Mouse (Mus musculus): ENCODE results near the gene Gper1.
A peak's percentile ranks its signal among the peaks of the same experiment; 100 is the strongest.

Gper1 gene

DNA sequence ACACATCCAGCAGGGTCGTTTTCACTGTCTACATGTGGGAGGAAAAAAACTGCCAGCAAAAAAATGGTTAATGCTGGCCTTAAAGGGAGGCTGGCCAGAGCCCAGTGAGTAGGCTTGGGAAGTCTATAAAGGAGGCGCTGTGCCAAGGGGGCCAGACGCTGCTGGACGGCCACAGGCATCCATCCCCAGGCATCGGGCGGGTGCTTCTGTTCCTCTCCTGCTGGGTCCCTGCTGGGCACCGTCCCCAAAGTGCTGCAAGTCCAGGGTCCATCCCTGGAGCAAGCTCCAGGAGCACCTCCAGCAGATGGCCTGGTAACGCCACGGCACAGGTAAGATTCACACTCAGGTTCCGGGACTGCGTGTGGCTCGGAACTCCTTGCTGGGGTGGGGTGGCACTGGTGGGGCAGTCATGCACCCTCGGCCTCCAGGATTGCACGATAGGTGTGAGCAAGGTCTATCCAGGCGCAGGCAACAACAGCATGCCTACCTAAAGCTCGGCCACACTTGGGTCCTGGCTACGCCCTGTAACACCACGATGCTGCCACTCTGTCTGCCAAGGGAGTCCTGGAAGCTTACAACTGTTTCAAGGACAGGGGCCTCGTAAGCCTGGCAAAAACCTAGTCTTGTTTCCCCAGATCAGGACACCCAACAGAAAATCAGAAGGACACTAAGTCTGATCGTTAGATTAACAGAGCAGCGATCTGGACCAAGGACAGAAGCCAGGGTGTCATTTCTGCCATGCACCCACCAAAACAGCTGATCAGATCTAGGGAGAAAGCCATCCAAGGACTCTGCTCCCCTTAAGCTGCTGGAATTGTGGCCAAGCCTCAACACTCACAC, at the start of gene Gper1:
Gene Gper1 (plus strand): TSS at position 126 of the 840 bp plus-strand sequence.
- DNase-seq (ENCODE audit: low spot score): peak; percentile 27

- no peak for DNase-seq (ENCODE audit: low spot score)
Observed at GRCm38 (mm10) chr5:139373889-139374444, 49.0 kb upstream of the Gper1 start.

DNA sequence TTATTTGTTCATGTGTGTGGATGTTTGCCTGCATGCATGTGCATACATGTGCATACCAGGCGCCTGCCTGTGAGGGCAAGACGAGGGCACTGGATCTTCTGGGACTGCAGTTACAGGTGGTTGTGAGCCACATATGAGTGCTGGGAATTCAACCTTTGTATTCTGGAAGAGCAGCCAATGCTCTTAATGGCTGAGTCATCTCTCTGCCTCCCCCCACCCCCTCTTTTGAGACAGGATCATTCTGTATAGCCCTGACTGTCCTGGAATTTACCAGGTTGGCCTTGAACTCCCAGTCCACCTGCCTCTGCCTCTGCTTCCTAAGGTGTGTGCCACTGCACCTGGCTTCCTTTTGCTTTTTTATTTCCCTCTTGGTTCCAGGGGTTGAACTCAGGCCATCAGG, 48.1 kb upstream of the Gper1 start:
- no peak for DNase-seq (ENCODE audit: low spot score)

DNA sequence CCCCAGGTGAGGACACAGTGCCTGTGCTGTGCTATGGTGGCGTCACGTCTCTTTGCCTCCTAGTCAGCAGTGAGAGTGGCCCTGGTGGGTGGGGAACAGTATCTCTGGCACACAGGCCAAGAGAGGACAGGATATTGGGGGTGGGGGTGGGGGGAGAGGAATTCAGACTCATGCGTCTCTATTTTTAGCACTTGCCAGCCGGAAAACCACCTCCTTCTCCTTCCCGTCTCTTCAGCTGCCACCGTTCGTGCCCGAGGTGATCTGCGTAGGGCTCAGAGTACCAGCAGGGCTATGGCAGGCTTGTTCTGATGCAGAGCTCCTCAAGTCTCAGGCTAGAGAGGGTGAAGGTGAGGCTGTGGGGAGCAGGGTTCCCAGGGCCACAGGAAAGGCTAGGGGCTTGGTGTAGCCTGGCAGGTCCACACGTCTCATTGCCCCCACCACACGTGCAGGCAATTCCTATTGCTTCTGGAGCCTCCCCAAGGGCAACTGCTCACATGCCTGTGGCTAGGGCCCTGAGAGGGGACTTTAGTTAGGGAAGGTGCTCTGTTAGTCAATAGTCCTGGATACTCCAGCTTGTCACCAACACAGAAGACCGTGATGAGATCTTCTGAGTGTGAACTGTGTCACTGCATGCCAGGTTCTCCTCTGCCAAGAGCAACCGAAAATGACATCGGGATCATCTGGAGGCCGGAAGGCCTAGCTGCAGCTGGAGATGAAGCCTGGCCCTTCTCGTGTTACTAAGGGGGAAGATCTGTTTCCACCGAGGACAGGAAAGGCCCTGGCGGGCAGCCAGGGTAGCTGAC, 45.3 kb upstream of the Gper1 start, which contains the start of gene Gpr146:
Gene Gpr146 (plus strand): TSS at position 230 of the 803 bp plus-strand sequence.
- no peak for DNase-seq (ENCODE audit: low spot score)

DNA sequence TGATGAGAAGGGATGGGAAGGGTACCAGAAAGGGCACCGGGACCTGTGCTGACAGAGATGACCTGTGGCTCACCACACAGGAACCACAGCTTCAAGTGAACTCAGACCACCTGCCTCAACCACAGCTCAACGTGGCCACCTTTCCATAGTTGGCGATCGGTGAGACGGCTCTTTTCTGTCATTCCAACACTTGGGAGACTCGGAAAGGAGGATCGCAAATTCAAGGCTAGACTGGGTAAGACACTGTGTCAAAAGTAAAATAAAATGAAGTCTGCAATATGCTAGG, 44.7 kb upstream of the Gper1 start:
- no peak for DNase-seq (ENCODE audit: low spot score)

DNA sequence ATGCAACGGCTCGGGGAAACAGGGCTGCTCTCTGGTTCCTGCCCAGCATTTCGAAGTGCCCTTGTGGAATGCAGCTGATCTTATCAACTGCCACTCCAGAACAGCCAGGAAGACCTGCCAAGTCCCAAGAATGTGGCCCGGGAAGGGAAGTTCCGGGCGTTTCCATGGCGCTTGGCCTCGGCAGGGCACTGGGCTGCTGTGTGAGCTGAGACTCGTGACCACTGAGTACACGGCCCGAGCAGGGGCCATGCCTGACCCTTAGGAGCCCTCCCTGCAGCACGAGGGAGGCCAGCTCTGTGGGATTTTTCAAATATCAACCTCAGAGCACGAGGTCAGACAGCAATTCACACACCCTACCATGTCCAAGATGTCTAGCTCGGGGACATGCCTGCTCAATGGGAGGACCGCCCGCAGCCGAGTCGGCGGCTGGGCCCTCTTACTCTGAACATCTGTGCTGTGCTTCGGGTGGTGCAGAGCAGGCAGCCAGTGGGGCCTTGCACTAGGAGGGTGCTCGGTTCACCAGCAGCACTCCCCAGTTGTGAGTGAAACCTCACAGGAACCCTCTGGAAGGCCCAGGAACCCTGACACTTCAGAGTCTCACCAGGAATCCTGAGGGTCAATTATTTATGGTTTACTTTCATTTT, 43.8 kb upstream of the Gper1 start:
- DNase-seq (ENCODE audit: low spot score): no peak

GRCm38 (mm10) chr5:139379771-139380384, 43.1 kb upstream of the Gper1 start:
- DNase-seq (ENCODE audit: low spot score): no peak

DNA sequence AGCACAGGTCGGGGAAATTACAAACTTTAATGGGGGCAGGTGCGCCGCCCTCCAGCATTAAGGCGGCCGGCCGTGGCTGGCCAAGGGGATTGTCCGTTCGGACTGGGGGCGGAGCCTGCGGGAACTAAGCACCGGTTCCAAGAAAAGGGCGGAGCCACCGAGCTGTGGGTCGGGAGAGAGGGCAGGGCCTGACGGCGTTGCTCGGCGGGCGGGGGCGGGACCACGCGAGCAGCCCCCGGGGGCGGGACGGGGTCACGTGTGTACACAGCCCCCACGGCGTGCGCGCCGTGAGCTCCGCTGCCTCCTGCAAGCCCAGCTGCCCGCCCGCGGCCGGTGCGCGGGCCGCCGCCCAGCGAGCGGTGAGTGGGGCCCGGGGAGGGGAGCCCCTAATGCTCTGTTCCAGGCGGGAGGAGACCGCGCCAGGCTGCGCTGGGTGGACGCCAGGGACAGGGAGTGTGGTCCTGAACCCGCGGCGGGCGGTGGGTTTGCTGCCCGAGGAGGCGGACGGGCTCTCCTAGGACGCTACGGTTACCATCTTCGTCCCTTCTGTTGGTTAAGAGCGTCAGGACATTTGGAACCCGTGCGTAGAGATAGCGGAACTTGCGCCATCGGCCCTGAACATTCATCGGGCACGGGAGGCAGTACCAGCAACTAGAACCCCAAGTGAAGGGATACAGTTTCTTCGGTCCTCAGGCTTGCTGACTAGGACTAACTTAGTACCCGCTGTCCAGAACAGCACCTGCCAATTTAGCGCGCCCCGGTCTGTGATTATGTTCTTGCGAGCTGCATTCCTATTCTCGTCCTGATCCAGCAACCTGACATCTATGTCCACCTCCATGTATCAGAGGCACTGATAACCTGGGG, 42.3 kb upstream of the Gper1 start:
- DNase-seq (ENCODE audit: low spot score): peak; percentile 89

DNA sequence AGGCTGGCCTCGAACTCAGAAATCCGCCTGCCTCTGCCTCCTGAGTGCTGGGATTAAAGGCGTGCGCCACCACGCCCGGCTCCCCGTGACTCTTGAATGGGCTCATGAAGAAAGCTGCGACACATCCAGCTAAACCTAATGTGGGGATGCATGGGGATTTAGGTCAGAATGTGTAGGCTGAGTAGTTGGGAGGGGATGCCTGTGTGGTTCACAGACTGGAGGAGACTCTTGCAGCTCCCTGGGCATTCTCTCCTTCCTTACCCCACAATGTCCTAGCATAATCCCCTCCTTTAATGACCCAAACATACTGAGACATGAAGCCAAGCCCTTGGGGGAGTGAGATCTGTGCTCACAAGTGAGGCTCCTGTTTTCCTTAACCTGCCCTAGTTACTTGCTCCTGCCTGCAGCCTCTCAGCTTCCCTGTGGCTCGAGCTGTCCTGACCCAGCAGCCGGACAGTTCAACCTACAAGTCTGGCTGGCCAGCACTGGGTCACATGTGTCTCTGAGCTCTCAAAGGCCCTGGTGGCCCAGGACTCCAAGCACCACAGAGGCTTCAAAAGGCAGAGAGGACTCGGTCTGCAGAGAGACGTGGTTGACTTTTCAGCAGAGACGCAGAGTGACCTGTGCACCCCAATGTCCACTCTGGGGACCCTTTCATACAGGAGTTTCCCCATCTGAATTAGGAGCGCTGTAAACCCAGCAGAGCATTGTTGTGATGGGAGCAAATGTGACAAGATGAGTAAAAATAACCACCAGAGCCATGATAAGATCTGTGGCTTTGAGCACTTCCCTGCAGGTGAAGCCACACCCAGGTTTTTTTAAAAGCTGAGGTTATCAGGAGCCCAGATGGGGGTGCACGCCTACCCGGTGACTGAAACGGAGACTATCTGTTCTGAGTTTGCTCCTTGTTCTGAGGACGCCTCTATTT, 41.1 kb upstream of the Gper1 start:
- DNase-seq (ENCODE audit: low spot score): no peak

DNA sequence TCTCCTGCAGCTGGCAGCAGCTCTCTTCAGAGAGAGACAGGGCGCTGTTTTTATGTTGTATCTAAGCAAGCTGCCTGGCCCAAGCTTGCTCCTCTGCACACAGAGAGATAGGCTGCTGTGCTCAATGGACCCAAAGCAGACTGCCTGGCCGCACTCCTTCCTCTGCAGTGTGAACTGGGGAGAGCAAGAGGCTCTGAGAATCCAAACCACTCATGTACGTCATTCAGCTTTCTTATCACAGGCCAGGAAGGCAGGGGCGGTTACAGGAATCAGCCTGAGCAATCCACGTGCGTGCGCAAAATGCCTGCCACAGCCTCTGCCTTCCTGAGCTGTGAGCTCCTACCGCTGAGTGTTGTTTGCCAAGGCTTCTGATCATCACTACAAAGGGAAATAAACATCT, 40.2 kb upstream of the Gper1 start:
- DNase-seq (ENCODE audit: low spot score): no peak

GRCm38 (mm10) chr5:139383234-139383633, 39.7 kb upstream of the Gper1 start:
- DNase-seq (ENCODE audit: low spot score): no peak

- no peak for DNase-seq (ENCODE audit: low spot score)
Observed at GRCm38 (mm10) chr5:139384531-139384930, 38.4 kb upstream of the Gper1 start.

DNA sequence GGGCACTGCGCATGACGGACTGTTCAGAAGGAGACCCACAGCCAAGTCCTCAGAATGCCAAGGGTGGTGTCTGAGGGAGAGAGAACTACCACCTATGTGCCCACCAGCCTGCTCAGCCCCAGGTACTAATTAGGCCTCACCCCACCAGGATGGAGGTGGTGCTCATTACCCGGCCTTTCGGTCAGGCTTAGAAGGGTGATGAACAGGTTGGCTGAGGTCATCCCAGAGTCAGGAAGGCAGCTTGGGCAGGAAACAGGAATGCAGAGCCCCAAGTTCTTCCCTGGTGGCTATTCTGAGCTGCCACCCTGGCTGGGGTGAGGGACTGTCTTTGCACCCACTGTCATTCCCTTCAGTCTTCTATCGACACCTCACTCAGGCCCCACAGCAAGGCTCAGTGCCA, 36.9 kb upstream of the Gper1 start:
- no peak for DNase-seq (ENCODE audit: low spot score)

DNA sequence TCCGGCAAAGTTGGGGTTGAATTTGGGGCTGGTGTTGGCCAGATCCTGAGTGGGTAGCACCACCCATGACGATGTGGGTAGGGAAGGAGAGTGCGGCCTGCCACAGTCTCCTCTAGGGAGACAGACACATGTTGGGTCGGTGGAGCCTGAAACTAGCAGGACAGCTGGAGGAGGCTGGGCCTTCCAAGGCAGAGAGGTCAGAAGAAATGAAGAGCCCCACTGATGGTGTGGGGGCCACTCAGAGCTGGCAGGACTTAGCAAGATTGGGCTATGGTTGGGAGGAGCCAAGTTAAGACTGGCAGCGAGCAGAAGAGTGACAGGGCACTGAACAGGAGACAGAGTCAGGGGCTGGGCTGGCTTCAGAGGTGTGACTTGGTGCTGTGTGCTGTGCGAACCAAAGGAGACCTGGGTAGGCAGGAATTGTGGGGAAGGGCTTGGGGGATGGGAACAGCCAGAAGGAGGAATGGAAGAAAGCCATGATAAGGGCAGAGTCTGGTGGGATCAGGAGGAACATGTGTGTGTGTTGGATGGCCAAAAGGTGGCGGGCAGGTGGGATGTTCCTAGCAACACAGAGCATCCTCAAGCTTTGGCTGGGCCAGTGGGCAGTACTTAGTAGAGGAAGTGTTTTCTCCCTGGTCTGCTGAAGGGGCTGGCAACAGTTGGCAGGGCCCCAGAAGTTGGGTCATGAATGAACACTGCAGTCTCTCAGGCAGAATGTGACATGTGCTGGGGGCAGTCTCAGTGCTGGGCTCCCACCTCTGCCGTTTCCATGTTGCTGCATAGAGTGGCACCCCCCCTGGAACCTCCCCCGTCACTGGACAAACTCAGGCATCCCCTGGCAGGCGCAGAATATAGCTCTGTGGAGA, 35.4 kb upstream of the Gper1 start:
- no peak for DNase-seq (ENCODE audit: low spot score)

DNA sequence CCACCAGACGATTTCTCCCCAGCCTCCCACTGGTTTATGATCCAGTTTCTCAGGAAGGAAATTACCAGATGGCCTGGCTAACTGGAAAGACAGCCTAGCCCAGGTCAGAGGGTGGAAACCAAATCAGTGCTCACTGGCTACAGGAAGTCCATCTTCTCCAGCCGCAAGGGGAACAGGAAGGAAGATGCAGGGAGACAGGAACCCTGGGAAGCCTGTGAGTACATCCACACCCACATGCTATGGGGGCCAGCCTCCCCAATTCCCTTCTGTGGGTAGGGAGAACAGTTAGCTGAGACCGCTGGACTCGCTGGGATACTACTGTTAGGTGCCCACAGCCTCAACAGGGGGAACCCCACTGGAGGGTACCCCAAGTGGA, 34.8 kb upstream of the Gper1 start:
- no peak for DNase-seq (ENCODE audit: low spot score)

DNA sequence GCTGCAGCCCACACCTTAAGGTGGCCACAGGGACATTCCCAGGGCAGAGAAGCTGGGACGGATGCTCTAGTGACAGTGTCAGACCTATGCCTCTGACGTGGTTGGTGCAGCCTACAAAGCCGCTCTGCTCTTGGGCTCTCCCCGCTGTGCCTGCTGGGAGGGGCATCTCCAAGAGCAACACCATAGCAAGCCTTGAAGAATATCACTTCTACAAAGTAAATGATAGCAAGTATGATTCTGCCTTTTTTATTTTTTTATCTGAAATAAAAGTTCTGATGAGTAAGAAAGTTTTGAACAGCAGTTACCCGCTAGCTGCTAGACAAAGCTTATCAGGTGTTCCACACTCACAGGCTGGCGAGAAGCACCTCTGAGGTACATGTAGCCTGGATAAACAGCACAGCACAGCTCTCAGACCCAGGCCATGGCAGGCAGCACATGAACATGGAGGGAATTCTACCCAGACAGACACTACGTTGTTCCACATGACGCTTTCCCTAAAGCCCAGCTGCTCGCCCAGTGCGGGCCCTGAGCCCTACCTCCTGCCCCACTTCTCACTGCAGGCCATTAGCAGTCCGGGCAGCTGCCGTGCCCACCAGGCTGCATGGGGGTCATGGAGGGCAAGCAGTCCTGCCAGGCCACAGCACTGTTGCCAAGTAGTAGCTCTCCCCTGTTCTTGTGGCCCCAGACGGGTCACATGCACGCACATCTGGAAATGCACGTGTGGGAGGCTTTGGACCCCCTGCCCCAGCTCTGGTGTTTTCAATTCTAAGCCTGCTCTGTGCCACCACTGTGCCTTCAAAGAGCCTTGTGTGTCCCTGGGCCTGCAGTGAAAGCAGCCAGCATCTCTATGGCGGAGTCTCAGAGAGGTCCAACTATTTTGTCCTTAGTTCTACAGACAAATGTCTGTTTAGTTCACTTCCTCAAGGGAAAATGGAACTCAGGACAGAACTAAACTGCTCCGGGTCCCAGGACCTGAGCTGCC, 34.0 kb upstream of the Gper1 start:
- DNase-seq (ENCODE audit: low spot score): no peak

- DNase-seq (ENCODE audit: low spot score): no peak
Observed at GRCm38 (mm10) chr5:139389676-139390061, 33.3 kb upstream of the Gper1 start.

Data from ovary, postnatal 10 days (tissue).